8 mouse cellular contexts compared by ENCODE assay signal in genomic region chr14:41035146-41035798, GRCm38 (mm10). TPM values are rescaled to one million over a fixed set of nuclear protein-coding genes. Genes with fewer than 3 reads are reported as not detected.
DNase-seq lines count a peak whose midpoint lies in the region; ATAC-seq and TF ChIP-seq lines count a peak whose summit lies in the region.

No protein-coding gene starts in this region.

- no peak overlapping the region for H3K4me3 ChIP-seq in forebrain, postnatal 0 days (ENCODE audit: low read depth, low read length)
- H3K4me3 ChIP-seq in kidney, adult 2 months (ENCODE audit: insufficient read depth, low read depth, low read length): no peak overlapping the region
- H3K4me3 ChIP-seq in stomach, embryonic 14.5 days (ENCODE audit: low read depth, low read length): no peak overlapping the region

- no peak overlapping the region for H3K9ac ChIP-seq in forebrain, postnatal 0 days
- H3K9ac ChIP-seq in stomach, embryonic 14.5 days (replicated peaks; ENCODE audit: low read depth, low read length): no peak overlapping the region

- H3K4me2 ChIP-seq in forebrain, postnatal 0 days (ENCODE audit: low read depth): no peak overlapping the region
- no peak overlapping the region for H3K4me2 ChIP-seq in stomach, embryonic 14.5 days (replicated peaks; ENCODE audit: low read depth, low read length)

- H3K4me1 ChIP-seq in forebrain, postnatal 0 days (ENCODE audit: insufficient read depth): no peaks in the 10 kb centered on the region
- H3K4me1 ChIP-seq in kidney, adult 2 months (ENCODE audit: control insufficient read depth, insufficient read depth, low read length): no peaks in the 10 kb centered on the region
- H3K4me1 ChIP-seq in stomach, embryonic 14.5 days (ENCODE audit: control insufficient read depth, insufficient read depth, low read length): no peaks in the 10 kb centered on the region

- DNase-seq in urinary bladder, postnatal 25 days (ENCODE audit: low spot score): peak; percentile 53
- DNase-seq in urinary bladder, adult 2 months (ENCODE audit: low spot score): no peak
- DNase-seq in cerebellum, adult 8-10 months: peak; percentile 52
- peak; percentile 49 for DNase-seq in forebrain, postnatal 0 days
- DNase-seq in kidney, adult 2 months: peak; percentile 69
- DNase-seq in liver: peak; percentile 67

- peak; percentile 50; the same call in 1 of the 2 replicates for ATAC-seq in forebrain, postnatal 0 days
- peak; percentile 71 for ATAC-seq in monocyte, adult 5-6 weeks (replicated peaks; ENCODE audit: insufficient number of reproducible peaks, low FRiP score, low TSS enrichment, poor library complexity, severe bottlenecking)
- ATAC-seq in stomach, embryonic 14.5 days (ENCODE audit: insufficient number of reproducible peaks, insufficient read depth, low FRiP score, low read depth): 0 out of 2 replicates have a peak, but pooled peaks have one; percentile 49

- WGBS in forebrain, postnatal 0 days: 34% methylated on average over 6 of the region's 6 CpGs
- WGBS in kidney, adult 2 months: 32% methylated on average over 6 of the region's 6 CpGs
- 34% methylated on average over 6 of the region's 6 CpGs for WGBS in stomach, embryonic 14.5 days

- H3K27me3 ChIP-seq in forebrain, postnatal 0 days (ENCODE audit: insufficient read depth, low read length): no peaks in the 10 kb centered on the region
- H3K27me3 ChIP-seq in kidney, adult 2 months (replicated peaks; ENCODE audit: control insufficient read depth, insufficient read depth, low read length): no peaks in the 10 kb centered on the region
- H3K27me3 ChIP-seq in stomach, embryonic 14.5 days (ENCODE audit: control insufficient read depth, insufficient read depth, low read length): no peaks in the 10 kb centered on the region

- H3K27ac ChIP-seq in forebrain, postnatal 0 days (ENCODE audit: low read depth, low read length): no peak overlapping the region
- no peak overlapping the region for H3K27ac ChIP-seq in kidney, adult 2 months (ENCODE audit: insufficient read depth, low read depth, low read length)
- H3K27ac ChIP-seq in stomach, embryonic 14.5 days (ENCODE audit: low read length): no peak overlapping the region

- TF ChIP-seq CTCF in forebrain, postnatal 0 days (IDR thresholded peaks at IDR 0.05; ENCODE audit: low read depth): peak; percentile 78
- peak; percentile 85 for TF ChIP-seq CTCF in kidney, adult 2 months (conservative IDR thresholded peaks at IDR 0.05; ENCODE audit: insufficient read depth, insufficient read length, low read depth, low read length)

- no peak for TF ChIP-seq POLR2A in kidney, adult 2 months (IDR thresholded peaks at IDR 0.05; ENCODE audit: low read depth, low read length)

- no peaks in the 10 kb centered on the region for H3K36me3 ChIP-seq in forebrain, postnatal 0 days (ENCODE audit: insufficient read depth)
- H3K36me3 ChIP-seq in kidney, adult 2 months (ENCODE audit: control insufficient read depth, insufficient read depth, low read length): no peaks in the 10 kb centered on the region
- no peaks in the 10 kb centered on the region for H3K36me3 ChIP-seq in stomach, embryonic 14.5 days (ENCODE audit: control insufficient read depth, insufficient read depth, low read length)

- H3K9me3 ChIP-seq in forebrain, postnatal 0 days (ENCODE audit: low read length): no peaks in the 10 kb centered on the region
- H3K9me3 ChIP-seq in stomach, embryonic 14.5 days (ENCODE audit: control insufficient read depth, low read depth, low read length): no peaks in the 10 kb centered on the region

RNA-seq across cellular contexts. Expression of gene Fam213a, which starts 21.7 kb away (rescaled TPM):
- polyA plus RNA-seq in urinary bladder, adult 2 months (2012; rRNA removed): 52.2 and 61.9 TPM in 2 replicates
- 92.4 and 106 TPM in 2 replicates for total RNA-seq in forebrain, postnatal 0 days (2014; rRNA removed)
- polyA plus RNA-seq in forebrain, postnatal 0 days (2015; fragmentation: Nextera tagmentation; extraction: Ambion mirVana): 54.7 and 106 TPM in 2 replicates
- 68.2 and 80.8 TPM in 2 replicates for polyA plus RNA-seq in kidney, adult 2 months (2012; rRNA removed)
- 21.0 to 81.0 TPM (median 74.2 TPM) in 3 replicates for total RNA-seq in monocyte, adult 5-6 weeks (2017)
- 42.7 and 45.8 TPM in 2 replicates for polyA plus RNA-seq in stomach, embryonic 14.5 days (2014; fragmentation: Nextera tagmentation; extraction: Ambion mirVana)

RNA-seq across cellular contexts. Expression of gene Dydc2, which starts 33.7 kb away (rescaled TPM):
- polyA plus RNA-seq in urinary bladder, adult 2 months (2012; rRNA removed): not detected in 2 replicates
- total RNA-seq in forebrain, postnatal 0 days (2014; rRNA removed): 0.62 and 1.5 TPM in 2 replicates
- 0.65 and 1.2 TPM in 2 replicates for polyA plus RNA-seq in forebrain, postnatal 0 days (2015; fragmentation: Nextera tagmentation; extraction: Ambion mirVana)
- not detected in 2 replicates for polyA plus RNA-seq in kidney, adult 2 months (2012; rRNA removed)
- total RNA-seq in monocyte, adult 5-6 weeks (2017): not detected in 3 replicates
- polyA plus RNA-seq in stomach, embryonic 14.5 days (2014; fragmentation: Nextera tagmentation; extraction: Ambion mirVana): not detected in 2 replicates

RNA-seq across cellular contexts. Expression of gene Dydc1, which starts 37.4 kb away (rescaled TPM):
- polyA plus RNA-seq in urinary bladder, adult 2 months (2012; rRNA removed): not detected in 2 replicates
- not detected in 2 replicates for total RNA-seq in forebrain, postnatal 0 days (2014; rRNA removed)
- polyA plus RNA-seq in forebrain, postnatal 0 days (2015; fragmentation: Nextera tagmentation; extraction: Ambion mirVana): 0.45 TPM in 1 of 2 replicates, not detected in the other
- not detected in 2 replicates for polyA plus RNA-seq in kidney, adult 2 months (2012; rRNA removed)
- not detected in 3 replicates for total RNA-seq in monocyte, adult 5-6 weeks (2017)
- not detected in 2 replicates for polyA plus RNA-seq in stomach, embryonic 14.5 days (2014; fragmentation: Nextera tagmentation; extraction: Ambion mirVana)
